Mouse (Mus musculus) bone marrow, adult 2 months (tissue): Measurements from ENCODE around the gene Krt88.

Source experiments
- CTCF ChIP-seq: fragments of 200-500 bp; IDR thresholded peaks from 2 replicates; pipeline ENCODE4 v1.5.1; 2011; ENCODE audit warnings: low read length, control low read depth; ENCODE audit not compliant: control insufficient read depth, insufficient read depth
- POLR2A ChIP-seq: fragments of 200-500 bp; IDR thresholded peaks from 2 replicates; pipeline ENCODE4 v1.6.1; 2011; ENCODE audit warnings: low read depth, mild to moderate bottlenecking, control low read depth, low read length, borderline replicate concordance; ENCODE audit not compliant: control insufficient read depth

DNA sequence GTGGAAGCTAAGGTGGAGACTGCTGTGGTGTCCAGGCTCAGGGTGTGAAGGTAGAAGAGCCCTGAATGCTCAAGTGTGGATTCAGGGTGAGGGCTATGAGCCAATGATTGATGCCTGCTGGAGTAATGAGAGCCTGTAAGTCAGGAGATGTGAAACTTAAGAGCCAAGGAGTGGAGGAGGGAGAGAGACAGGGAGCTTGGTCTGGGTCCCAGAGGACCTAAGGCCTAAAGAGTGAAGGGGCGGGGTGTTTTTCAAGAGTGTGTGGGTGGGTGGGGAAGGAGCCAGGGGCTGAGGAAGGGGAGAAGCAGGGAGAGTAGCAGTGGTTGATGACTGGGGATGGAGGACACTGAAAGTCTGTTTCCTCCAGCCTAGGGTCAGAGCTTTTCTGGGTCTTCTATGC lies 36.1 kb downstream of the Krt88 start:
- TF ChIP-seq CTCF, result no peak
- no peak for TF ChIP-seq POLR2A
